Mouse (Mus musculus): ENCODE data around the gene Fez2. TPM values are rescaled to one million over a fixed set of nuclear protein-coding genes. Genes with fewer than 3 reads are reported as not detected.

Gene Fez2
- polyA plus RNA-seq, 1 experiment from 2014 or later: 42.7 TPM

DNA sequence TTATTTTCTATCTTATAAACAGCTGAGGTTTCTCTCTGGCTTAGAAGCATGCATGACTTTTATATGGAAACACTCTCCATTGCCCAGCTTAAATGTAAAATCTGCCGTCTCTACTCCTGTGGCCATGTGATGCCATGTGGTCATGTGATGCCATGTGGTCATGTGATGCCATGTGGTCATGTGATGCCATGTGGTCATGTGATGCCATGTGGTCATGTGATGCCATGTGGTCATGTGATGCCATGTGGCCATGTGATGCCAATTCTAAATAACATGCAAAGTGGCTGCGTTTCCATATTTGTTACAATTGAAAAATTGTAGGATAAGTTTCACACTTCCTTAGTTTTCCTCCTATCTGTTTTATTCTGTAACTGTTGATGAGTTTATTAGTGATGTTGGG lies 22.8 kb upstream of the Fez2 start:
- Histone ChIP-seq H3K9me3 (no peaks in the 10 kb centered on the region), H3K27me3 (replicated peaks) (no peaks in the 10 kb centered on the region), H3K27ac (no peak overlapping the region), H3K4me1 (replicated peaks) (no peaks in the 10 kb centered on the region), H3K4me2 (replicated peaks) (no peak overlapping the region), H3K36me3 (no peaks in the 10 kb centered on the region), H3K9ac (no peak overlapping the region), H3K4me3 (replicated peaks) (no peak overlapping the region)
- no peak for ATAC-seq
- 90% methylated on average over 2 of the region's 2 CpGs for WGBS

GRCm38 (mm10) chr17:78437161-78437560 lies 19.2 kb upstream of the Fez2 start:
- no peaks in the 10 kb centered on the region for H3K36me3 ChIP-seq
- H3K4me3 ChIP-seq (replicated peaks): no peak overlapping the region
- no peaks in the 10 kb centered on the region for H3K4me1 ChIP-seq (replicated peaks)
- H3K27me3 ChIP-seq (replicated peaks): no peaks in the 10 kb centered on the region
- H3K27ac ChIP-seq: no peak overlapping the region
- ATAC-seq: no peak
- 94% methylated on average over 4 of the region's 4 CpGs for WGBS
- no peak overlapping the region for H3K4me2 ChIP-seq (replicated peaks)
- H3K9ac ChIP-seq: no peak overlapping the region
- no peaks in the 10 kb centered on the region for H3K9me3 ChIP-seq

GRCm38 (mm10) chr17:78435661-78436060 lies 17.7 kb upstream of the Fez2 start:
- no peaks in the 10 kb centered on the region for H3K9me3 ChIP-seq
- 79% methylated on average over 6 of the region's 6 CpGs for WGBS
- H3K27ac ChIP-seq: no peak overlapping the region
- H3K4me2 ChIP-seq (replicated peaks): no peak overlapping the region
- ATAC-seq: no peak
- no peaks in the 10 kb centered on the region for H3K4me1 ChIP-seq (replicated peaks)
- no peaks in the 10 kb centered on the region for H3K36me3 ChIP-seq
- no peaks in the 10 kb centered on the region for H3K27me3 ChIP-seq (replicated peaks)
- no peak overlapping the region for H3K9ac ChIP-seq
- H3K4me3 ChIP-seq (replicated peaks): no peak overlapping the region

- no peak overlapping the region for H3K4me2 ChIP-seq (replicated peaks)
- H3K9me3 ChIP-seq: no peaks in the 10 kb centered on the region
- H3K4me3 ChIP-seq (replicated peaks): no peak overlapping the region
- WGBS: 35% methylated on average over 1 of the region's 1 CpGs
- no peaks in the 10 kb centered on the region for H3K4me1 ChIP-seq (replicated peaks)
- H3K36me3 ChIP-seq: no peaks in the 10 kb centered on the region
- no peak for ATAC-seq
- H3K27ac ChIP-seq: no peak overlapping the region
- no peak overlapping the region for H3K9ac ChIP-seq
- H3K27me3 ChIP-seq (replicated peaks): no peaks in the 10 kb centered on the region
Measured at GRCm38 (mm10) chr17:78434746-78435145, 16.8 kb upstream of the Fez2 start.

DNA sequence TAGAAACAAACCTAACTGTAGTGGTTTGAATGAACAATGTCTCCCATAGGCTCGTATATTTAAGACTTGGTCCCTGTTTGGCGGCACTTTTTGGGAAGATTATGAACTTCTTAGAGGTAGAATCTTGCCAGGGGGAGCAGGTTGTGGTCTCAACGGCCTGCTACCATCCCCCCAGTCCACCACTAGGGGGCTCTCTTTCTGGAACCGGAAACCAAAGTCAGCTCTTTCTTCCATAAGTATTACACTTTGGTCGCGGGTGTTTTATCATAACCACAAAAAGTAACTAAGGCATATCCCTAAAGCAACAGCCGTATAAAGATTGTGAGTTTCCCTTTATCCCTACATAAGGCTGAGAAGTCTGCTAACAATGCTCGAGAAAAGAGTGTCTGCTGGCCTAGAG lies 12.4 kb upstream of the Fez2 start:
- no peak overlapping the region for H3K9ac ChIP-seq
- no peak overlapping the region for H3K4me2 ChIP-seq (replicated peaks)
- H3K9me3 ChIP-seq: no peaks in the 10 kb centered on the region
- no peak for ATAC-seq
- 72% methylated on average over 8 of the region's 8 CpGs for WGBS
- no peaks in the 10 kb centered on the region for H3K27me3 ChIP-seq (replicated peaks)
- H3K27ac ChIP-seq: no peak overlapping the region
- no peaks in the 10 kb centered on the region for H3K4me1 ChIP-seq (replicated peaks)
- no peaks in the 10 kb centered on the region for H3K36me3 ChIP-seq
- H3K4me3 ChIP-seq (replicated peaks): no peak overlapping the region

DNA sequence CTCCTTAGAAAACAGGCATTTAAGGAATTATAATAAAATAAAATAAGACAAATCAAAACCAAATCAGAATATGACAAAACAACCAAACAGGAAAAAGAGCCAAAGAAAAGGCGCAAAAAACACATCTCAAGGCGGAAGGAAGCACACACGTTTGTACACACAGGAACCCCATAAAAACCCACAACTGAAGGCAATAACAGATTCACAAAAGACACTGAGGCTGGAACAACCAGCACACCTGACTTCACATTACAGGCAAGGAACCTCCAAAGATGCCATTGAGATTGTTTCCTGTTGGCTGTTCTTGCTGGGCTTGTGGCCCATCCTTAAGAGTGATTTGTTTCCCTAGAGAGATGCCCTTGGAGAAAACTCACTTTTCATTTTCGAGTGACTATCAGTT lies 11.1 kb upstream of the Fez2 start:
- no peaks in the 10 kb centered on the region for H3K9me3 ChIP-seq
- no peak overlapping the region for H3K27ac ChIP-seq
- no peaks in the 10 kb centered on the region for H3K27me3 ChIP-seq (replicated peaks)
- no peak overlapping the region for H3K4me3 ChIP-seq (replicated peaks)
- H3K9ac ChIP-seq: no peak overlapping the region
- H3K4me2 ChIP-seq (replicated peaks): no peak overlapping the region
- ATAC-seq: no peak
- no peaks in the 10 kb centered on the region for H3K4me1 ChIP-seq (replicated peaks)
- no peaks in the 10 kb centered on the region for H3K36me3 ChIP-seq
- WGBS: 83% methylated on average over 4 of the region's 4 CpGs

GRCm38 (mm10) chr17:78425026-78425425 lies 7.1 kb upstream of the Fez2 start:
- Histone ChIP-seq H3K27ac (no peak overlapping the region), H3K9ac (no peak overlapping the region), H3K9me3 (no peaks in the 10 kb centered on the region), H3K27me3 (replicated peaks) (no peaks in the 10 kb centered on the region), H3K4me2 (replicated peaks) (no peak overlapping the region), H3K36me3 (no peaks in the 10 kb centered on the region), H3K4me3 (replicated peaks) (no peak overlapping the region), H3K4me1 (replicated peaks) (no peaks in the 10 kb centered on the region)
- WGBS: 84% methylated on average over 8 of the region's 8 CpGs
- no peak for ATAC-seq

DNA sequence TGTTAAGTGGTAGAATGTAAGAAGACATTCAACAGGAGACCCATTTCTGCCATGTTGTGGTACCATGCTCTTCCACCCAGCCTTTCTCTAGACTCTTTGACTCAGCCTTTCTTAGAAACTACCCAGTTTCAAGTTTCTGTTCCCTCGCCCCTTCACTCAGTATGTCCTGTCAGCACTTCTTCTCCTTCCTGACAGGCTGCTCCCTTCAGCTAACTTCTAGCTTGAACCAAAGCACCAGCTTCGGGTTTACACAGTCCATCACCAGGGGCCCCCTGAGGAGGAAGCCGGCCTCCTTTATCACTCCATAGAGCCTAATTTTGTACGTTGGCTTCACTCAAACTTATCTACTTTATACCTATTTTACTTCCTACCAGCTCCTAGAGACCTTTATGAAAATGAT lies 1.3 kb upstream of the Fez2 start:
- ATAC-seq: no peak
- H3K4me1 ChIP-seq (replicated peaks): peaks cover 5% of the 10 kb centered on the region; the same call in 1 of the 2 replicates

DNA sequence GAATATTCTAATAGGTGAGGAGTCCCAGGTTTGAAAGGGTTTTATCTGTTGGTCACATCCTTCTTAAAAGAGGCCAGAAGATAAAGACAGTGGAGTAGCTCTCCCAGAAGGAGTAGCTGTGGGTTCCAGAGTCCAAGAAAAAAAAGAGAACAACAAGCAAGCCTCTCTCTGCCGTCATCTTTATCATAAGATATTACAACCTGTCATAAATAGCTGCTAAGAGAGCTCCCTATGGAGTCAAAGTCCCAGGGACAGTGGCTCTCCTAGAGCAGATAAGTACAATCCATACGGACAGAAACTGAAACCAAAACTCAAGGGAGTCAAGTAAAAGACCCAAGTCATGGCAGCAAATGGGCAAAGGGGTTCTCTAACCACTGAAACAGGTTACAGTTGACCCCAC lies 2.7 kb downstream of the Fez2 start:
- Histone ChIP-seq H3K4me3 (replicated peaks) (no peak overlapping the region), H3K27me3 (replicated peaks) (no peaks in the 10 kb centered on the region), H3K27ac (0 out of 2 replicates have a peak overlapping the region, but pooled peaks have one; percentile 29), H3K36me3 (0 out of 2 replicates have a peak, but pooled peaks cover 3% of the 10 kb centered on the region), H3K4me2 (replicated peaks) (peak overlapping the region; percentile 34), H3K4me1 (replicated peaks) (peaks cover 9% of the 10 kb centered on the region; the same call in 1 of the 2 replicates), H3K9ac (no peak overlapping the region), H3K9me3 (no peaks in the 10 kb centered on the region)
- peak; percentile 66 for ATAC-seq
- WGBS: 60% methylated on average over 2 of the region's 2 CpGs

More for the DNA sequence above, 1.3 kb upstream of the Fez2 start:
- Histone ChIP-seq H3K9ac (no peak overlapping the region), H3K27me3 (replicated peaks) (no peaks in the 10 kb centered on the region), H3K4me2 (replicated peaks) (no peak overlapping the region), H3K9me3 (no peaks in the 10 kb centered on the region), H3K4me3 (replicated peaks) (no peak overlapping the region), H3K36me3 (no peaks in the 10 kb centered on the region), H3K27ac (no peak overlapping the region)
- WGBS: 75% methylated on average over 4 of the region's 4 CpGs

GRCm38 (mm10) chr17:78409900-78410299 lies 8.1 kb downstream of the Fez2 start:
- Histone ChIP-seq H3K9ac (no peak overlapping the region), H3K4me3 (replicated peaks) (no peak overlapping the region), H3K27me3 (replicated peaks) (no peaks in the 10 kb centered on the region), H3K4me2 (replicated peaks) (no peak overlapping the region), H3K4me1 (replicated peaks) (0 out of 2 replicates have a peak, but pooled peaks cover 4% of the 10 kb centered on the region), H3K36me3 (0 out of 2 replicates have a peak, but pooled peaks cover 3% of the 10 kb centered on the region), H3K9me3 (no peaks in the 10 kb centered on the region), H3K27ac (no peak overlapping the region)
- WGBS: 74% methylated on average over 2 of the region's 2 CpGs
- no peak for ATAC-seq

- Histone ChIP-seq H3K9ac (no peak overlapping the region), H3K27ac (no peak overlapping the region), H3K9me3 (no peaks in the 10 kb centered on the region), H3K36me3 (peaks cover 13% of the 10 kb centered on the region; the same call in 1 of the 2 replicates), H3K4me2 (replicated peaks) (no peak overlapping the region), H3K4me3 (replicated peaks) (no peak overlapping the region), H3K27me3 (replicated peaks) (no peaks in the 10 kb centered on the region), H3K4me1 (replicated peaks) (no peaks in the 10 kb centered on the region; the same call in 1 of the 2 replicates)
- 77% methylated on average over 10 of the region's 10 CpGs for whole genome bisulfite sequencing
- ATAC-seq: peak; percentile 50
Measured at GRCm38 (mm10) chr17:78408386-78408785, 9.6 kb downstream of the Fez2 start.

DNA sequence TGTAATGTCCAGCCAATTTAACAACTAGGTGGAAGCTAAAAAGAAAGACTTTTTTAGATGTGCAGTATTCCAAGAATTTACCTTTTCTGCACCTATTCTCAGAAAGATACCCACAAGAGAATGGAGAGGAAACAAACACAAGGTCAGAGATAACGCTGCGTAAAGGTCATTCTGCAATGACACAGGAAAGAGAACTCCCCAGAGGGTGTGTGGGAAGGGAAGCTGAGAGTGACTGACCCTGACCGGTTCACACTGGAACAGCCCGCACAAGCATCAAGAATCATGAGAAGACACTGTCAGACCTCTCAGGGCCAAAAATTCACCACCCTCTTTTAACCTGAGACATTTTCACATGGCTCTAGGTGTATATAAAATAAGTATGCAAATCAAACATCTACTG lies 10.4 kb downstream of the Fez2 start:
- WGBS: 70% methylated on average over 4 of the region's 4 CpGs
- H3K27ac ChIP-seq: no peak overlapping the region
- H3K9me3 ChIP-seq: no peaks in the 10 kb centered on the region
- H3K36me3 ChIP-seq: peaks cover 13% of the 10 kb centered on the region; the same call in 1 of the 2 replicates
- no peak overlapping the region for H3K4me2 ChIP-seq (replicated peaks)
- H3K9ac ChIP-seq: no peak overlapping the region
- no peak overlapping the region for H3K4me3 ChIP-seq (replicated peaks)
- no peak for ATAC-seq
- H3K4me1 ChIP-seq (replicated peaks): peaks cover 2% of the 10 kb centered on the region; the same call in 1 of the 2 replicates
- no peaks in the 10 kb centered on the region for H3K27me3 ChIP-seq (replicated peaks)

DNA sequence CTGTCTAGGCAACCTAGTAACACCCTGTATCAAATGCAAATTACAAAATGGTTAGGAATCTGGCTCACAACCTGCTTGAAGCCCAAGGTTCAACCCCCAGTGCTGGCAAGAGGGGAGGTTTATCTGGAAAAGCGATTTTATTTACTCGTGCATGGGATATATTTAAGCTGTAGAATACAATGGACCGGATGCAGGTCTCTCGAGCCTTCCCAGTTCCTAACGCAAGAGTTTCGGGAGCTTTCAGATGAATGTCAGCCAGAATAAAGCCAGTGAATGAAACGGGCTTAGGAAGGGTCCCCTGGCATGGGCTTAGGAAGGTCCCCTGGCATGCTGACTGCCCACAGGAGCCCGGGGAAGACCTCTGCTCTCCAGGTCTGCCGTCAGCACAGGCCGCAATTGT lies 11.1 kb downstream of the Fez2 start:
- WGBS: 90% methylated on average over 10 of the region's 10 CpGs
- Histone ChIP-seq H3K9ac (no peak overlapping the region), H3K27ac (0 out of 2 replicates have a peak overlapping the region, but pooled peaks have one; percentile 22), H3K36me3 (peaks cover 13% of the 10 kb centered on the region; the same call in 1 of the 2 replicates), H3K4me2 (replicated peaks) (no peak overlapping the region), H3K4me1 (replicated peaks) (peaks cover 7% of the 10 kb centered on the region), H3K27me3 (replicated peaks) (no peaks in the 10 kb centered on the region), H3K4me3 (replicated peaks) (no peak overlapping the region), H3K9me3 (no peaks in the 10 kb centered on the region)
- no peak for ATAC-seq

Measured in intestine, embryonic 15.5 days (tissue).